Mouse (Mus musculus) retina, embryonic 14.5 days (tissue): ENCODE data around the gene Insc.
A peak's percentile ranks its signal among the peaks of the same experiment; 100 is the strongest.

ENCODE experiments used
- DNase-seq: peaks from one replicate; pipeline ENCODE4 v3.0.0-alpha.2; 2015; ENCODE audit warnings: low spot score

Gene Insc

DNA sequence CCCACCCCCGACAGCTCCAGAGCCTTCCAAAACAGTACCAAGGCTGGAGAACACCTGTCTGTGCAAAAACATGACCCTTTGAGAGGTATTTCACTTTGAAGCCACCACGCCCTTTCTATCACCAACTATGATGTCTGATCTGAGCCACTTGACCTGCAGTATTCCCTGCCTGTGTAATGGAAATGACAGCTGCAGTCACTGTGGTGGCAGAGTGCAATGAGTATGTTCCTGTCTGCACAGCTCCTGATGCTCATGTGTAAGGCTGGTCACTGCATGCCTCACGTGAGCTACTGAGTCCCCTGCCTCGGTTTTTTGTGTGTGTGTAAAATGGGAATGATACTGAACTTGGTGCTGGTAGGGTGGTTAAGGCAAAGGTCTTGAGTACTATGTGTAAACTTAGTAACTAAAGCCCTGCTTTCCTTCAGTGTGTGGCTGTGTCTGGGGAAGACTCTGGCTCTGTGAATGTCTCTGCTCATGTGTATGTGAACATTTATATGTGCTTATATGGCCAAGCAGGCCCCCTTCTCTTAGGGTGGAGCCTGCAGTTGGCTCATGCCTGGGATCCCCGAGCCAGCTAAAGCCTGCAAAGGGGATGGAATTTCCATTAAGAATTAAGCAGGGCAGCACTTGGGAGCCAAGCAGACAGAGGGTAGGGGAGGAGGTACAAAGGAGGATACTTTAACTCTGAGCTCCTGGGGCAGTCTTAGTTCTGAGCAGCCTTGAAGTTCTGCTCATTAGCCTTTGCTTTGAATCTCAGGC lies at the start of gene Insc:
Insc (plus strand) TSS at position 673 of the 759 bp plus-strand sequence.
- DNase-seq, result no peak

DNA sequence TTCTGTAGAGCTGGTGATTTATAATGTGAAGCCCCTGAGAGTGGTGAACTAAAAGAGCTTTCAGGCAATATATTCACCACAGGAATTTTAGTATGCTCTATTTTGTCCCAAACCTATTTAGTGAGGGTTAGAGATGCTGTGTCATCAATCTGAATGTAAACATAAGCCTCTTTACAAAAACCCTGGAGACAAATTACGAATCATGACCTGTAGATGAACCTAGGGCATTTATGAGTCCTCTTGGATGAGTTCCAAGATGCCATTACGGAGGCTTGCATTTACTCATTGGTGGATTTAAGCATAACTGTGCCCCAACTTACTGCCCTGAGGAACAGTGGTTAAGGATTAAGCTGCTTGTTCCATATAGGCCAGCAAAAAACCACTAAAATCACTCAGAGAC lies 42.6 kb upstream of the Insc start:
- no peak for DNase-seq

DNA sequence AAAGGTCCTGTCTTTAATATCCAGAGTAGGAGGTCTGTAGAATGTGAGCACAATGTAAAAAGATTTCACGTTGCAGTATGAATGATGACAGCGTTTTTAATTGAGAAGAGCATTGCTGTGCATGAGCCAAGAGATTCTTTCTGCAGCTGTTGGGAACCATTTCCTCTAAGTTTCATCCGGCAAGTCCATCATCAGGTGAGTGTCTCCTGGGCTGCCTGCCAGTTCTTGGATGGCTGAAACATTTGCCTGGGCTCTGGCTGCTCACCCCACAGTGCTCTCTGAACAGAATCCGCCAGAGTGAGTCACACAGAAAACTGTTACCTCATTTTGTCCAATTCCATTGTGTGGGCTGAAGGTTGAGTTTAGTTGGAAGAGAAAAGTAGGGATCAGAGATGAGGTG lies 36.8 kb upstream of the Insc start:
- DNase-seq, result no peak

DNA sequence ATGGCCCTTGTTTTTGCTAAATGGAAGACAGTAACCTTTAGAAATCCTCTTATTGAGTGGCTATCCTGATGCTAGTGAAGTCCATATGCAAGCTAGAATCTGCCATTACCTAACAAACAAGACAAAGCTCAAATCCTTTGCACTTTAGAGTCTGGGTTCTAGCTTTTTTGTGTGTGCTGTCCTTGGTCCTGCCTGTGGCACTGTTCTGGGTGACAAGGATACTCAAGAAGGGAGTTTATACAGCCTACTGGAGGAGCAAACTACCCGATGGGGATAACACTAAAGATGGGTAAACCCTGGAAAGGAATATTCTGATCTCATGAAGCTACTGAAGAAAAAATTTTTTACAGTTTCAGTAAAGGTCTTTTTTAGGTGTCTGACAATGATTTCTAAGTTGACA lies 36.1 kb upstream of the Insc start:
- DNase-seq, result no peak

DNA sequence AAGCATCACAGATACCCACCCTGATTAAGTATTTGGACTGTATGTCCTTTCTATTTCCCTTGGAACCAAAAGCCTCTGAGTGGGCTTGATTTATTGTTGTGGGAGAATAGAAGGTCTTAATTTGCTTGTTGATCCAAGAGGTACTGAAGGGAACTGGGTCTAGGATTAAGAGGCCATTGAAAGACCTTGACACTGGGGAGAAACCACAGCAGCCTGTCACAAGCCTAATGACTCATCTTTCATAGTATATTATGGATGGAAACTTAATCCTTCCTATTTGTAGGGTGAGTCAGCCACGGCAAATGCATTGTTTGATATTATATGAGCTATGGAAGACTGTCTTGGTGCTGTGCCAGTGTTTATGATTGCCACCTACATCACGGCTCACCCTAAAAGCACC lies 33.1 kb upstream of the Insc start:
- no peak for DNase-seq

- DNase-seq, result no peak
Observed at GRCm38 (mm10) chr7:114712523-114712922, 31.0 kb upstream of the Insc start.

- peak; percentile 15 for DNase-seq
Observed at GRCm38 (mm10) chr7:114718300-114718699, 25.2 kb upstream of the Insc start, which contains the start of gene Calcb. Calcb (plus strand) TSS chr7:114718643.

DNA sequence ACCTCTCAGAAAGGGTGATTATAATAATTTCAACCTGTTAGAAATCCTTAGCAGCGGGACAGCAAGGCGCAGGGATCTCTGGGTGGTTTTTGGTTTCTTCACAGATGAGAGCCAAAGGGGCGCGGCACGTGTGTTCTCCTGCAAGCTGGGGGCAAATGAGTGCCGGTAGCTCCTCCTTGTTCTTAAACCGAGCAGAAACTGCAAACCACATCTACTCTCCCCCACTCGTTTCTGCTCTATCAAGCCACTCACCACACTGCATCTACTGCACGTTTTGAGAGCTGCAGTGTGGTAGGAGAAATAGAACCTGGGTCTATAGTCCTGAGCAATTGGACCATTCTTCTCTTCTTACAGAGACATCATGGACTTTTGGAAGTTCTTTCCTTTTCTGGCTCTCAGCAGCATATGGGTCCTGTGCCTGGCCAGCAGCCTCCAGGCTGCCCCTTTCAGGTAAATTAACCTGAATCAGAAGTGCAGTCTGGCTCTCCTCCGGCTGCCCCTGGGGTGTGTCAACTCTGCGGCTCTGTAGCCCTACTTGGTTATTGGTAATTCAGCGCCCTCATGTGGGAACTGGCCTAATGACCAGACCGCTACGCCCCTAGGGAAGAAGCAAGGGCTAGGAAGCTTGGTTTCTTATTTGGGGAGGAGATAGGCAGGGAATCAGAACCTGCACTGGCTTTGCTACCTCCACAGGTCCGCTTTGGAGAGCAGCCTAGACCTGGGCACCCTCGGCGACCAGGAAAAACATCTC lies 23.9 kb upstream of the Insc start:
- peak; percentile 77 for DNase-seq

GRCm38 (mm10) chr7:114729696-114730095 lies 13.8 kb upstream of the Insc start:
- DNase-seq, result peak; percentile 55

DNA sequence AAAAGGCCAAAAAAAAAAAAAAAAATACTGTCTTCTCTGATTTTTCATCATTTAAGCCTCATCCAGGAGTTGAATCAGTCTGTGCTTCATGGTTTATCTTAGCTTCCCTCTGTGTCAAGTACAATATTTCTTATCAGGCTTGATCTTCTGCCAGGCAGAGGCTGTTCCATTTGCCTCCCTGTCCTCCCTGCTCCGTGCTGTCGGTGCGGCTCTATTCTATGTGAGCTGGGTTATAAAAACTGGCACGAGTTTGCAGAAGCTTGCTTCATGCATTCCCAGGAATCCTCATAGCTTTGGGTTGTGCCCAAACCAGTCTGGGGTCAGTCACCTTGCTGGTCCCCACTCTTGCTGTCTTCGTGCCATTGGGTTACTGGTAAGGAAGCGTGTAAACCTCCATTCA lies 12.3 kb upstream of the Insc start:
- DNase-seq, result no peak

GRCm38 (mm10) chr7:114731700-114732099 lies 11.8 kb upstream of the Insc start:
- DNase-seq, result peak; percentile 44

GRCm38 (mm10) chr7:114736256-114736655 lies 7.2 kb upstream of the Insc start:
- no peak for DNase-seq

DNA sequence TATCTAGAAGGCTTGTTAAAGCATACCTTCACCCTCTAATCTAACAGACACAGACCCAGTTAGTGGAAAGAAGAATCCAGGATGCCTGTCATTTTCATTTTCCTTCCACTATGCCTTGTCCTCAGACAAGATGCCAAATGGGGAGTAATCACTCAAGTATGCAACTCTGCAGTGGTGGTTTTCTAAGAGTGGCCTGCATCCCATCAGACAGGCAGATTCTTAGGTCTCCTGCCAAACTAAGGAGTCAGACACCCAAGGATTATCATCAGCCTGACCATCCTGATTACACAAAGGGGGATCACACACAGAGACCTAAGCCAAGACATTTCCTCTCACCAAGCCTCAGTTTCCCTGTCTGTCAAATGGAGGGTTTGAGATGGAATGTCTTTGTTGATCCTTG lies 5.3 kb upstream of the Insc start:
- no peak for DNase-seq

DNA sequence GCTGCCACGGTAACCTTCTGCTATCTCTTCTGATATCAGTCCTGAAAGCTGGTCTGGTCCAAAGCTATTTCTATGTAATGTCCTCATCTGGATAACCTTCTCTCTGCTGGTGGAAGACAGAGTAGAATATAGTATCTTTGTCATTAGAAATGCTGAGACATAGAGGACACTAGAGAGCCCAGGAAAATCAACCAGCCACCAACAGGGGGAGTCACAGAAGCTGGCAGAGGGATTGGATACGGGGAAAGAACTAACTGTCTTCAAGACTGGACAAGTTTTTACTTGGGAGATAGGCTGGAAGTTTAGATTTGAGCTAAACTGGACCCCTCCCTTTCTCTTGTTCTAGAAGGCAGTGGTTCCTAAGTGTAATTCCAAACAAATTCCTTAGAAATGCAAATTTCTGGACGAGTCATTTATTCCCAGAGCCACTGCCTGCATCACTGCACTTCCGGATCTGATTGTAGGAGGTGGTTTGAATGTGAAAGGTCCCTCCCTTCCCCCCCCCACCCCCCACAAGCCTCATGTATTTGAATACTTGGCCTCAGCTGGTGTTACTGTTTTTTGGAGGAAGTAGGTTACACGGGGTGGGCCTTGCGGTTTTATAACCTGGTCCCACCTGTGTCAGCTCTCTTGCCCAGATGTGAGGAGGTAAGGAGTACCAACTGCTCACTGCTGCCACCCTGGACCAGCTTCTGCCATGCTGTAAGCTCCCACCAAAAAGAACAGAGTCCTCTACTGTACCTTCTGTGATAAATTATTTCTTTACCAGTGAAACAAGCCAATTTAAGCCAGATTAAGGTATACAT lies 2.9 kb upstream of the Insc start:
- peak; percentile 30 for DNase-seq

DNA sequence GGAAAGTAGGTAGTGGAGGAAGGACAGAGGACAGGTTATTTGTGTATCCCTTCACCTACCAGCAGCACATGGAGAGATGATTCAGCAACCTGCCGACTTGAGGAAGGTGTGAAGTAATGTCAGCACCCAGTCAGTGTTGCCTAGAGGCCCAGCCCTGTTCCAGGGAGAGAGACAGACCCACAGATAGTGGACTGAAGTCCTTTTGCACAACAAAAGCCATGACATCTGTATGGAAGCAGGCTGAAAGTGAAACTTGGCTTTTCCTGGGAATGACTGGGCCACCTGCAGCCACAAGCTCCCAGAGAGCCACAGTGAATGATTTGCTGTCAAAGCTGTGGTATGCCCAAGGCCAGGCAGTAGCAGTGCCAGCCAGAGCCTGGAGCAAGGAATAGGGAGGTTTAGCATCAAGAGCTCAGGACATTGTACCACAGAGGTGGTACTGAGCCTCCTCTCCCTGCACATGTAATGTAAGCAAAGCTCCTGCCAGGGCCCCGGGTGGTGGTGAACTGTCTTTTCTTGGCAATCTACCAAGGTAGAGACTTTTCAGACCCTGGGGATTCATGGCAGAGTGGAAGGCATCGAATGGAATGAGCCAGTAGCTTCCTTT lies 1.2 kb downstream of the Insc start:
- no peak for DNase-seq

DNA sequence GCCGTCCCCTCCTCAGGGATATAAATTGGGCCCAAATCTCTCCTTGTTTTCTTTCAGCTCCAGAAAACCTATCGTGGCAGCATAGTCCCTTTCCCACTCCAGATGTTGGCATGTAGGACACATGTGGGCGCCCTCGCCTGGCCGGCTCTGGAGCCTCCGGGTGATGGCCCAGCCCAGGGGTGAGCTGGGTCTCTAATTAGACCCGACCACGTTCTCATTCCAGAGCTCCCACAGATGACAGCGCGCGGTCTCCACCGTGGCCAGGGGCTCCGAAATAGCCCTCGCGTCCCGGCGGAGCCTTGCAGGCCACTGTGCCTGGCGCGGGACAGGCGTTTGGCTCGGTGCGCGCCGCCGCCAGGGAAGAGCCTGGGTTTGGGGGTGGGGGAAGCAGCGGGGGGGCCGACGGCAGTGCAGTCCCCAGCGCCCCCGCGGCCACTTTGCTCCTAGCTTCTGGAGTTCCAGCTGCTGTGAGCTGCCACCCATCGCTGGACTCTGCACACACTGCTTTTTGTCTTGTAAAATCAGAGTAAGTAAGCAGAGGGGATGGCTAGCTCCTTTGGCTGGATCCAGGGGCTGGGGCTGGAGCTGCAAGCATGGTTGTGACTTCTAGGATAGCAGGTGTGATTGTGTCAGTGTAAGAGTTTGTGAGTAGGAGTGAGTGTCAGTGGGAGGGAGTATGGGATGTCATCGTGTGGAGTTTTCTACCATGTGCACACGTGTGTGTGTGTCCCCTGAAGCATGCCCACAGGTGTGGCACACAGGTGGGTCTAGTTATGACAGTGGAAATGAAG lies 2.2 kb downstream of the Insc start:
- peak; percentile 39 for DNase-seq

GRCm38 (mm10) chr7:114747596-114747995 lies 4.1 kb downstream of the Insc start:
- DNase-seq, result no peak

- no peak for DNase-seq
Observed at GRCm38 (mm10) chr7:114748239-114748638, 4.7 kb downstream of the Insc start.

GRCm38 (mm10) chr7:114753471-114753870 lies 10.0 kb downstream of the Insc start:
- peak; percentile 23 for DNase-seq

DNA sequence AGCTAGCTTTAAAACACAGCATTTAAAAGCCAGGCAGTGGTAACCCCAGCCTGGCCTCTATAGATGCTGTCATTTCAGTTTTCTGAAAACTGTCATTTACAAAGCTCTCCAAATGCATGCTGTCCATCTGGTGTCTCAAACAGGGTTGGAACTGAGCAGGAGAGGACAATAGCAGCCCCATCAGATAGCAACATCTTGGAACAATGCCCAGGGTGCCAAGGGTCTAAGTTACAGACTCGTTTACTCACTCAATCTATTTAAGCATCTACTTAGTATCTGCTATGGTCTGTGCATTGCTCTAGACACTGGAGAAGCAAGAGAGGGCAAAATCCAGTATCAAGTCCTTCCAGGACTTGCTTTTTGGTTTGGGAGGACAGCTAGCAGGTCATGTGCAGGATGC lies 10.7 kb downstream of the Insc start:
- DNase-seq, result no peak

GRCm38 (mm10) chr7:114754626-114755025 lies 11.1 kb downstream of the Insc start:
- DNase-seq, result no peak
